Mouse (Mus musculus): ENCODE measurements at regions not wholly inside any gene's neighbourhood (a gene's known extent, or its start where the extent isn't known, plus 50 kb on each side); places are given as distances from the start of the nearest gene placed in this dataset.

- TF ChIP-seq CTCF (IDR thresholded peaks at IDR 0.05; ENCODE audit: insufficient read depth, low read length): no peak
- no peak for TF ChIP-seq POLR2A (IDR thresholded peaks at IDR 0.05; ENCODE audit: borderline replicate concordance, extremely low read depth, low read depth, low read length)
Measured at GRCm38 (mm10) chr10:26638056-26638455, 115.2 kb upstream of the Arhgap18 start.

Measured in lung, adult 2 months (tissue).